Mouse (Mus musculus): ENCODE data around the gene Chit1. TPM values are rescaled to one million over a fixed set of nuclear protein-coding genes. Genes with fewer than 3 reads are reported as not detected.

Gene Chit1
- 10 to 100 TPM; 22.3 to 34.2 TPM for total RNA-seq (2023)

DNA sequence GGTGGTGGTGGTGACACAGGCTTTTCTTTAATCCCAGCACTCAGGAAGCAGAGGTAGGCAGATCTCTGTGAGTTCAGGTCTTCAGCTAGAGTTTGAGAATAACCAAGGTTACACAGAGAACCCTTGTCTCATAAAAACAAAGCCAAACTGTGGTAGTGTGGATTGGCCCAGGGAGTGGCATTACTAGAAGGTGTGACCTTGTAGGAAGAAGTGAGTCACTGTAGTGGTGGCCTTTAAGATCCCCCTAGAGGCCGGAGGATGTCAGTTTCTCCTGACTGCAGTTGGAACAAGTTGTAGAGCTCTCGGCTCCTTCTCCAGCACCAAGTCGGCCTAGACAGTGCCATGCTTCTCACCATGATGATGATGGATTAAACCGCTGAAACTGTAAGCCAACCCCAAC, at the start of gene Chit1:
Chit1 (plus strand) TSS at position 264 of the 400 bp plus-strand sequence.

DNA sequence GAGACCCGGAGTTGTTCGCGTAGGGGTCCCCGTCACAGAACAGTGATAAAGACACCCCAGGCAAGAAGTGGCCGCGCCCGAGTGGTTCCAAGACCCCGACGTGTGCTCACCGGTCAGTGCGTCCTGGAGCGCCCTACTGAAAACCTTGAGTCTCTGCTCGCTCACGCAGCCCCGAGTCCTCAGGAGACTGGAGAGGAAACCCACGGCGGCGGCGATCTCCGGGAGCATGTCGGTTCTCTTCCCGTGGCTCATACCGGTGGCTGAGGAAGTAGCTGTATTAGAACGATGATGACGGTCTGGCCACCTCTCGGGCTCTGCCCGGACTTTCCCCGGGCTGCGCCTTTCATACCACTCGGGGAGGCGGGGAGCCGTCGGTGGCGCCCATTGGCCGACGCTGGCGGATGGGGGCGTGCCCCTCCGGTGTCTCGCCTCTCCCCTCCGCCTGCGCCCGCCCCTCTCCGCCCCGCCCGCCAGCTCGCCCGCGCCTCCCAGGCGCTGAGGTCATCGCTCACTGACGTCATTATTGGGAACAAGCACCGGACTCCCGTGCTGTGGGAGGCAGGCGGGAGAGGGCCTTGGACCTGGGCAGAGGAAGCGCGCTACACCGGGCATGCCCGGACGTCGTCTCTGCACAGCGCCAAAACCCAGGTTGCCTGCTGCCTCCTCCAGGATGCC, 32.1 kb upstream of the Chit1 start, which contains the start of gene Btg2:
Btg2 (minus strand) TSS at position 319 of the 675 bp plus-strand sequence.

DNA sequence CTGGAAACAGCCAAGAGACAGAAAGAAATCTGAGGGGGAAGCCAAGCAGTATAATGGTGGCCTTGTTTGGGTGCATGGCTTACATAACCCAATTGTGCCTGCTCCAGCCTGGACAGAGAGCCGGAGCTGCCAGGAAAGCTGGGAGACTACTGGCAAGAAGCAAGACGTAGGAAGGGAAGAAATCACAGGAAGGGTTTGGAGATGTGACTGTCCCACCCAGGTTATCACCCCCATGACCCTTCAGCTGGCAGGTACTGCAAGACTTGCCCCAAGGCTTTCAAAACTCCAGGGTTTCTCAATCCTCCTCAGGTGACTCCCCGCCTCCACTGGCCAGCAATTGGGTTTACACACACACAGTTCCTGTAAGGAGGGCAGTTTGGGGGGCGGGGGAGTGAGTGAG, 71.0 kb downstream of the Chit1 start, which contains the start of gene Chil1:
Chil1 (plus strand) TSS at position 152 of the 400 bp plus-strand sequence.

DNA sequence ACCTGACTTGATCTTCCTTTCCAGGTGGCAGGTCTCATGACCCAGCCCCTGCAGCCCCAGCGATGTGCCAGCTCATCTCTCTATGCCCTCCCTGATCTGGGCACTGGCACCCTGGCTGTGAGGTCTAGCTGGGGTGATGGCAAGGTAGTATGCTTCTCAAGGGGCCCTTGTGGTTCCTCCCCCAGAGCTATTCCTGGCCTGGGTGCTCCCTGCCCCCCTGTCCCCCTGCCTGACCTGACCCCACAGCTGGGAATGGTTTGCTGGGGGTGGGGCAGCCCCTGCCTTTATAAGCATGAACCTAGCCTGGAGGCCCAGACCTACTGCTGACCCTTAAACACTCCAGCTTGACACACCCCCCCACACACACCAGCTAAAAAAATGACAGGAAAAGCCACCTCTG, 82.1 kb downstream of the Chit1 start, which contains the start of gene Mybph:
Mybph (plus strand) TSS at position 323 of the 400 bp plus-strand sequence.

Other genes starting within 250 kb of the Chit1 start
- gene Optc, start 203.2 kb upstream of the Chit1 start, total RNA-seq (2023) = not detected
- under 1 TPM in 1 of 2 experiments, not detected in 1; 0.18 TPM for gene Prelp, start 189.8 kb upstream of the Chit1 start, total RNA-seq (2023)
- not detected for gene Fmod, start 74.0 kb upstream of the Chit1 start, total RNA-seq (2023)
- 100 to 1,000 TPM; 549 to 568 TPM for gene Btg2, start 32.1 kb upstream of the Chit1 start, total RNA-seq (2023)
- 100 to 1,000 TPM; 575 to 604 TPM for gene Chil1, start 70.9 kb downstream of the Chit1 start, total RNA-seq (2023)
- gene Mybph, start 82.2 kb downstream of the Chit1 start, total RNA-seq (2023) = under 1 TPM; 0.53 to 0.78 TPM
- gene Adora1, start 124.2 kb downstream of the Chit1 start, total RNA-seq (2023) = not detected
- gene Myog, start 178.7 kb downstream of the Chit1 start, total RNA-seq (2023) = not detected
- gene Ppfia4, start 221.7 kb downstream of the Chit1 start, total RNA-seq (2023) = 10 to 100 TPM in 1 of 2 experiments, 1 to 10 TPM in 1; 9.5 to 18.4 TPM

All from neutrophil, adult 59 days (primary cell).